Mouse (Mus musculus) v-Abl transformed pro-B cells (cell line): ENCODE data around the gene Krt86.
"Not testable (repeated sequence)": the region's sequence is repeated elsewhere in the genome, so short reads cannot be mapped to it uniquely, and the experiment has no call there.

ENCODE experiments used
- in situ Hi-C, 2 experiments: fragments of 400-800 bp; cut with MboI; formaldehyde crosslinking; loops; one replicate each; pipeline ENCODE4 v1.15.1; 2025; ENCODE audit not compliant: unreplicated experiment in 2 of 2

The Krt86 gene

DNA sequence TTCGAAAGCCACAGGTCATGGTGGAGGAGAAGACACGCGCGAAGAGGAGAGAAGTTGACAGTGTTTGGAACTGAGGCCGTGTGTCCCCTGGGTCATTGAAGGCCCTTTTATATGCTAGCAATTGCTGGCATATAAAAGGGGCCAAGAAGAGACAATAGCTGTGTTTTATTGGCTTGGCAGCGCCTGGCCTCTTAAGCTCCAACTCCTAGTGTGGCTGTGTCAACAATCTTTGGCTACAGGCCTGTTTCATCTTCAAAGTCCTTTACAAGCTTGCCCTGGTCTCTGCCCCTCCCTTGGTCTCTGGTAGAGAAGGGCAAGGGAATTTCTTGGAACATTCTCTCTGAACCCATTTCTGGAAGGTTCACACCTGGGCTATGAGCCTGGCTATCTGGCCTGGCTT, 18.2 kb downstream of the Krt86 start, which contains the start of gene Krt83:
Gene Krt83 (minus strand): TSS at position 82 of the 400 bp plus-strand sequence.
- in situ Hi-C loops = no loop called here

GRCm38 (mm10) chr15:101492718-101493117, 19.4 kb downstream of the Krt86 start:
- in situ Hi-C loops = no loop called here

- in situ Hi-C loops = no loop called here
Measured at GRCm38 (mm10) chr15:101493713-101494112, 20.4 kb downstream of the Krt86 start.

GRCm38 (mm10) chr15:101494203-101494602, 20.9 kb downstream of the Krt86 start:
- in situ Hi-C loops = no loop called here

DNA sequence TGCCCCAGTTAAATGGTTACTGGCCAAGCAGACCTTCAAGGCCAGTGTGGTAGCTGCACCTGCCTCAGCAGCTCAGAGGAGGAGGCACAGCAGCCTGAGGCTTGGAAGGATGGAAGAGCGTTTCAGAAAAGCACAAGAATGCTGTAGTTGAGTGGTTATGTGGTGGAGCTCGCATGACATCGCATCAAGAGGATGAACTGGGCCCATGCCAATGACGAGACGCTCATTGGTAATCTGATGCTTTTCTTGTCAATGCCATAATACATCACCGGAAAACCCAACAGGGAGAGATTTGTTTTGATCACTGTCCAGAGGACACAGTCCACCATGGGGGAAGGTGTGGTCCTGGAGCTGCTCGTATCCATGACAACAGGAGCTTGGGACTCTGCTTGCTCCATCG, 22.0 kb downstream of the Krt86 start:
- in situ Hi-C loops = no loop called here

DNA sequence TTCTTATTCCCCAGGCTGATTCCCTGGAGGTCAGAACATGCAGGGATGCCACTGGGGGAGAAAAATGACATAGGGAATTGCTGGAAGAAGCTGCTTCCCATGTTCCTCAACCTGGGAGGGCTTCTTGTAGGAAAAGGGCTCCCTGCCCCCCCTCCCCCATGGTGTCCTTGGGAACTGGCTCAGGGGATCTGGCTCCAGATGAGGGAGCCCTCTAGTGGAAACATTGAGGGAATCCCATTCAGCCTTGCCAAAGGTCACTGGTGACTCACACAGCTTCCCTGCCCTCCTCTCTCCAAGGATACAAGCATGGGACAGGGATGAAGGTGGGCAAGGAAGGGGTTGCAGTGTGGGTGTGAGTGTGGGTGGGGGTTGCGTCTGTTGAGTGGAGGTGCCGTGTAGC, 23.9 kb downstream of the Krt86 start:
- in situ Hi-C loops = no loop called here

DNA sequence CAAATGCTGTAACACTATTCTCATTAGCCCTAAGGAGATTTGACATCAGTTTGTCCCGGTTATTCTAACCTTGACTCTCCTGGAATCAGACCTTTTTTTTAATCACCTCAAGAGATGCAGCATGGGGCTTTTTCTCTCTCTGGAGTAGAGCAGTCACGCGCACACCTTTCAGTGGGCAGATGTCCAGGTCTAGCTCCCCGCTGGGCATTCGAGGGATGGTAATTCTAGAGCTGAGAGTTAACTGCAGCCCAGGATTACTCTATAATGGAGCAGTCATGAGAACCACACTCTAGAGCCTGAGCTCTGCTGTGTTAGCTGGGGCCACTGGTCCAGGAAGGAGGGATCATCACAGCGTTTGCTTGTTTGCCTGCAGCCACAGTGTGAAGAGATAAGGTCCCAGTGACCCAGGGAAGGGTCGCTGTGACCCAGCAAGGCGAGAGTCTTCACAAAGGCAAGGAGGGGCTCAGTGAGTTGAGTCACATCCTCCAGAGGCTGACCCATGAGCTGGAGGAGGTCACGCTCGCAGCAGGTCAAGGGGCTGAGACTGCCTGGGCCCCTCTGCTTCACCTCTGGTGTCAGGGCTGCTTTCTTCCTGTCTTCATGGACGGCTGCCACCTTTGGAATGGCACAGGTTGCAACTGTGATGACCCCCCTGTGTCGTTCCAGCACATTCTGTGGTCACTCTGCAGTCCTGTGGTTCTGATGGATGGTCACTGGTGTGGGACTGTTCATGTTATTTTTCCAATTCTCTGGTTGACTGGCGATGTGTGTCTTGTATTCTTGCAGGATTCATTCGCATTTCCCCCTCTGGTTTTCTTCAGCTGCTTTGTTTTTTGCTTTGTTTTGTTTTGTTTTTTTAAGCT, 33.8 kb downstream of the Krt86 start:
- in situ Hi-C loops = loop anchor here in 1 of 2 experiments (5.0 kb wide), 1 partner anchor 75 kb away; no protein-coding TSS in a partner anchor

DNA sequence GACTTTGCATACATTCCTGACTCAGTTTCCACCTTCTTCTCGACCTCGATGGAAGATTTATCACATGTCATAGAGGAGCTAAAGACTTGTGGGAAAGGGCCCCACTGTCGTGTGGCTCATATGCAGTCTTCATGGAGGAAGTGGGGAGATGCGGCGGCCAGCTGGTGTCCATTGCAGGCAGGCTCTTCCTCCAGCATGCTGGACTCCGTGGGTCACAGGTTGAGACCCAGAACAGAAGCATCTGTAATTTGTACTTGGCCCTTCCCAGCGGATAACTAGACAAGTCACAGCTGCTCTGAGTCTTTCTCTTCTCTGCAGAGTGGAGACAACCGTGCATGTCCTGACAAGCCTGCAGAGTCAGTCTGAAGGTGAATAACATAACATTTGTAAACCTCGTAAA, 35.0 kb downstream of the Krt86 start:
- in situ Hi-C loops = loop anchor here in 1 of 2 experiments (5.0 kb wide), 1 partner anchor 76 kb away; no protein-coding TSS in a partner anchor

DNA sequence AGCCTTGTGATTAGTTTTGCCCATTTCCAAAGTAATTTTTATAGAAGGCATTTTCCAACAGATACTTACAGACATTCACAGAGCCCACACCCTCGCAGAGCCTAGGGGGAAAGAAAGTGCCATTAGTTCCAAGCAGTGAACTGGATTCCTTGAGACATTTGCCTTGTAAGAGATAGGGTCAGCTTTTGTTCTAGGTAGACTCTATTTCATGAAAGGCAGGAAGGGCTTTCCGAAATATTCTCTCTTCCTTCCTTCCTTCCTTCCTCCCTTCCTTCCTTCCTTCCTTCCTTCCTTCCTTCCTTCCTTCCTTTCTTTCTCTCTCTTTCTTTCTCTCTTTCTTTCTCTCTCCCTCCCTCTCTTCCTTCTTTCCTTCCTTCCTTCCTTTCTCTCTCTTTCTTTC, 43.9 kb downstream of the Krt86 start, which contains the start of gene Gm49425:
Gene Gm49425 (minus strand): TSS at position 101 of the 400 bp plus-strand sequence.
- in situ Hi-C loops = not testable (repeated sequence)

GRCm38 (mm10) chr15:101519792-101520191, 46.5 kb downstream of the Krt86 start:
- in situ Hi-C loops = loop anchor here in 1 of 2 experiments (10.0 kb wide), 1 partner anchor 175 kb away; no protein-coding TSS in a partner anchor

DNA sequence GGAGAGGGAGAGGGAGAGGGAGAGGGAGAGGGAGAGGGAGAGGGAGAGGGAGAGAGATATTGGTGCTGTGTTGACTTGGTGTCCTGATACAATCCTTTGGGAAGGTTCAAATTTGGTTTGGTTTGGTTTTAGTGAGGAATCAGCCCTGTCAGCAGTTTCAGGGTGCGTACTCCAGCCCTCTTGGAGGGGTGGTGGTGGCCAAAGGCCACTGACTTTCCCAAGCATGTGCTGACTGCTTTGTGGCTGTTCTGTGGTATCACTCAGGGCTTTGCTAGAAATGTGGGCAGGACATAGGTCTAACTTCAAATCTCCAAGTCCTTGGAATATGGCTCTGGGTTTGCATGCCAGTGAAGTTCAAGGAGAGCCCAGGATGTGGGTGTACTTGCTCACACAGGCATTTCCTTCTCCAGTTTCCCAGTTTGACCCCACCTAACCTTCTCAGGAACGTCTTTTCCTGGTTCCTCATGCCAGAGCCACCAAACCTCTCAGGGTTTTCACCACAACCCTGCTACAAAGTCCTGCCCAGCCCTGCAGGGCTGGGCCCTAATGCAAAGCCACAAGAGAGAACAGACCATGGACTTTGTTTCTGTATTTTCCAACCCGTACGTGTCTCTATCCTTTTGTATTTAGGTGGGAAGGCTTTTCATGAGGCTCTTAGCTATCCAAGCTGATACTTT, 49.4 kb downstream of the Krt86 start:
- in situ Hi-C loops = loop anchor here in 1 of 2 experiments (10.0 kb wide), 1 partner anchor 178 kb away; no protein-coding TSS in a partner anchor
